Mouse (Mus musculus) kidney, postnatal 14 days (tissue): ENCODE data around the gene Hfm1.

Experiments
- DNase-seq: peaks from one replicate; pipeline ENCODE4 v3.0.0; 2022; ENCODE audit warnings: mixed read lengths

Hfm1 gene

DNA sequence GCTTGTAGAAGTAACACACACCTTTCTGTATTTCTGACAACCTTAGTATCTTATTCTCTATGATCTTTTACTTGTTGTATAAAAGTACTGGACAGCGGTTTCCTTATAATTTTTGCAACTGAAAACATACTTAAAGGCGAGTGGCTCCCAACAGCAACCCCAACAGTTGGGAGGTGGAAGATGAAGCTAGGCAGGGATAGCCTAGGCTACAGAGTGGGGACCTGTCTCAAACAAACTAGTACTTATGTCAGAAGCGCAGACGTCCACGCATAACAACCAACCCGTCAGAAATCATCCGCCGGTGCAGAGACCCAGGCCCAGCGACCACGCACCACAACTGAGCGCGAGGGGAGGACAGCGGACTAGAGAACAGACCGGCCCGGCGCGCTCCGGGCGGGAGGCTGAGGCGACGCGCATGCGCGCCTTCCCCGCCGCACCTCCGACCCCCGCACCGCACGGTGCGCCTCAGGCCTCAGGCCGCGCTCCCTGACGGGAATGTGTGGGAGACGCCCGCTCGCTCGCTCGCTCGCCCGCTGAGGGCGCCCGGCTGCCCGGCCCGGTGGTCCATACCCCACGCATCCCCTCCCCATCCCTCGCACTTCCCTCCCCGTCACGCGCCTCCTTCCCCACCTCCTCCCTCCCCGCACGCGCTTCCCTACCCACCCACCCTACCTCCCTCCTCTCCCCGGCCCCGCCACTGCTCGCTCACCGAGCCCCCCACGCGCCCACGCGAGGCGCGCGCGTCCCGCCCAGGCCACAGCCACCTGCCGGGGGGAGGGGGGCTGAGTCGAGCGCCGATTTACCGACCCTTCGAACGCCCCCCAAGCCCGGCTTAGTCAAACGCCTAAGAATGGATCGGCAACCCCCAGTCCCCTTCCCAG lies at the start of gene Hfm1:
Hfm1 (minus strand) TSS at position 834 of the 881 bp plus-strand sequence.
- peak; percentile 61 for DNase-seq

DNA sequence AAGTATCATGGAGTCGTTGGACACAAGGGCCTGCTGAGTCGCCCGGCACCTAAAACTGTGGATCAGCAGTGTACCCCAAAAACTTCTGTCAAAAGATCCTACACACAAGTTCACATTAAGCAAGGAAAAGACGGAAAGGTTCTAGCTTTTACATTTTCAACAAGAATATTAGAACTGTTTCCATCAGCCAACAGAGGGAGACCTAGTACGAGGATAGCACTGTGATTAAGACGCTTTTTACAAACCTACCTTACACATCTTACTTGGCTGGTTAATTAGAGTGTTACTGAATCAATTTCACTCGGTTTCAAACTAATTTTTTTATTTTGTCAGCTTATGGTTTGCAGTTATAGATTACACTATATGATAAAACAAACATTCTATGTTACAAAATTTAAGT lies 47.8 kb upstream of the Hfm1 start:
- no peak for DNase-seq

DNA sequence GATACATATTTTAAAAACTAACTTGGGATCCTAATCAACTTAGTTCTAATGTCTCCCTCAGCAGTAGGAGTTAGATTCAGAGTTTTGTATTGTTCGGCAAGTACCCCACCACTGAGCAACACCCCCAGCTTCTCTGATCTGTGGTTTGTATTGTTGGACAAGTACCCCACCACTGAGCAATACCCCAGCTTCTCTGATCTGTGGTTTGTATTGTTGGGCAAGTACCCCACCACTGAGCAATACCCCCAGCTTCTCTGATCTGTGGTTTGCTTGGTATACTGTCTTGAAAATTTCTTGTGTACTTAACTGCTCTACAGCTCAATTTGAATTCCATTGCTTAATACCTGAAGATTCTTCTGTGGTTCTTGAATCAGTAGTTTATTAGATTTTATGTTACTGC lies 41.5 kb upstream of the Hfm1 start:
- DNase-seq, result no peak

DNA sequence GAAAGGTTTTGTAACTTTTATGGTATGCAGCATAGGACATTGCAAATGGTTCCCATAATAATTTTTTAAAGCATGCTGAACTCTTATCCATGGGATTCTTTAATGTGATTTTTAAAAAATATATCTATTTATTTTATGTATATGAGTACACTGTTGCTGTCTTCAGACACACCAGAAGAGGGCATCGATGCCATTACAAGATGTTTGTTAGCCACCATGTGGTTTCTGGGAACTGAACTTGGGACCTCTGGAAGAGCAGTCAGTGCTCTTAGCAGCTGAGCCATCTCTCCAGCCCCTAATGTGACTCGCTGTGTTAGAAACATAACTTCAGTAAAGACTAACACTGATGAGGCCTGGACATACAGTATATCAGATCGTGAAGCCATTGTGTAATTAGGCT lies 40.3 kb upstream of the Hfm1 start:
- DNase-seq, result no peak

DNA sequence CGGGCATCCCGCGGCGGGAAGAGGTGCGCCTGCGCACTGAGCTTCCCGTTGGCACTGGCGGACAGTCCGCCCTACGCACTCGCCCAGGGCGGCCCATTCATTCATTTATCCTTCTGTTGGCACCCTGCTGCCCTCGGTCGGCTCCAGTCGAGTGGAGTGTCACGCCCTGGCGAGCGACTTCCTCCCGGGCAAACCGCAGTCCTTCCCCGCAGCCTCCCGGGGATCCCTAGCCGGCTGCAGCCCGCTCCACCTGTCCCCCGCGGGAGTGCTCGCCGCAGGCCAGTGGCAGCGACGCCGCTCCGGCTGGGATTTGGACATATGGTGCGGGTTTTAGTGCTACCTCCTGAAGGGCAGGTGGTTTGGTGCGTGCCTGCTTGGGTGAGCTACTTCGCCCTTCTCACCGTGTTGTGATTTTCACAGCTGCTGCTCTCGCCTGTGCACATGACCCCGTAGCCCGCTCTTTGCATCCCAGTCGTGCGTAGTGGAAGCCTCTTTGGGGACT lies 38.4 kb upstream of the Hfm1 start:
- DNase-seq, result no peak

DNA sequence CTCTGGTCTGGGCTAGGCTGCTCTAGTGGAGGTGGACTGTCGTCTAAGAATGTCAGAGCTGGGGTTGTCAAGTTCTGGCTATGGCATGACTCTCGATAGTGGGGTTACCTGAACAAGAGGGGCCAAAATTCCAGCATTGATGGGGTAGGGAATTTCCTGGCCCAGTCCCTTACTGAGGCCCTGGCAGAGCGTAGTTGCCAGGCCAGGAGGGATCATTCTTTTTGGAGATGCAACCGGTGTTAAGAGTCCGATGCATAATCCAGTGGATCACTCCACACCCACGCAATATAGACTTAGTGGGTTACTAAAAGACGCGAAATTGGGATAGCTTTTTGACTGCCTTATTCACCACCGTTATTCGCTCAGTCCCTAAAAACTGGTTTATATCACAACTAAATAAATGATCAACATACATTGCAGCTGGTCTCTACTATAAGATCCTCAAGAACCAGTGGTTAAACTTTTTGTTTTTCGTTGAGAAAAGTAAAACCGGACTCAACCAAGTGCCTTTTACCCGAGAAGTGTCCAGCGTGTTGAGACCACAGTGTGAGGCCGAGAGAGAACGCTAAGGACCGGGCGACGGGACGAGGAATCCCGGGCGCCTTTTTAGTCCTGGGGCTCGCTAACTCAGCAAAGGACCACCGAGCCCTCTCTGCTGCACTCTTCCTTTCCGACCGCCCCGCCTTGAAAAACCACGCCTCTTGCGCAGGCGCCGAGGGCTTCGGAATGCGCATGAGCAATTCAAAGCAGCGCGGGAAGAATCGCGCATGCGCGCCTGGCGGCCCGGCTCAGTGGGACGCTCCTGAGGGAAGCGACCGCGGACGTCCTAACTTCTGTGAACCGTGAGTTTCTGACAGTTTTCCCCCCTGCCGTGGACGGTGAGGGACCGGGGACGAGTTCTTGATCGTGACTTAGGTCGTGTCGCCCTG lies 37.7 kb upstream of the Hfm1 start, which contains the start of gene Cdc7:
Cdc7 (plus strand) TSS at position 739 of the 929 bp plus-strand sequence.
- peak; percentile 95 for DNase-seq

DNA sequence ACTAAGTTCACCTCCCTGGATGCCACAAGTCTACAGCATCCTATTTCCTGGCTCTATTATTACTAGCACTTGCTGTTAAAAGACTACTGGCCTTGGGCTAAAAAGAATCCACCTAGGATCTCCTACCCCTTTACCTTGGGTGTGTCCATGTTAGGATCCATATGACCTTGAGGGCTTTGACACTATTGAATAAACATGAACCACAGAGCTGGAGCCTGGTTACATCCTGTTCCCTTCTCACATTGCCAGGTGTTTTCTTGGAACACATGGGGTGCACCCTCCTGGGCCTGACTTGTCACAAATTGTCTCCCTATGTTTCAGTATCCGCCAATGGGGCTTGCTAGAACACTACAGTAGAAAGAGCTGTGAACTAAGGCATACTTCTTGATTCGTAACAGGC lies 34.3 kb upstream of the Hfm1 start:
- DNase-seq, result no peak

DNA sequence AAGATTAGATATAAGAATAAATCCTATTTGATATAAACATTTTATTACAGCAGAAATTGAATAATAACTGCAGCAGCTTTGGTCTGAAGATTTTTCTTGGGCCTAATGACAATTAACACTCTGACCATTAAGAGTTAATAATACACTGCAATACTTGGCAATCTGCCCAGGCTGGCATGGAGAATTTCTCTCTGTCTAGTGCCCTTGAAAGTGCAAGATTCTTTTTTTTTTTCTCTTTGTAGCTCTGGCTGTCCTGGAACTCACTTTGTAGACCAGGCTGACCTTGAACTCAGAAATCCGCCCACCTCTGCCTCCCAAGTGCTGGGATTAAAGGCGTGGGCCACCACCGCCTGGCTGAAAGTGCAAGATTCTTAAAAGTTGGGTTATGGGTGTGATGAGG lies 32.9 kb upstream of the Hfm1 start:
- peak; percentile 50 for DNase-seq

DNA sequence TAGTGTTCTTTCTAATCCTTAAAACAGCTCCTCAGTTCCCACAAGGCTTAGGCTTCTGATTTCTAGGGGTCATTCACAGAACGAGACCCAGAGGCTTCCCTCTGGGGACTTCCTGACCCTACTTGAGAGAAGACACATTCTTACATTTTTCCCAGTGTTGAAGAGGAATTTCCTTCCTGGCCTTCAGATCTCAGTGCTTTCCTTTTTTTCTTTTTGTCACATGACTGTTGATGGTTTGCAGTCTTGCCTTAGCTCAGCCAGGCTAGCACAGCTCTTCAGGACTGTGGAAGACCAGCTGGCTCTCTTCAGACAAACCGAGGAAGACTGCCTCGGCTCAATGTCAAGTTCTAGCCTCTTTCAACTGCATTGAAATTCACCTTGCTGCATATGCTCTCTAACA lies 30.3 kb upstream of the Hfm1 start:
- DNase-seq, result peak; percentile 48

DNA sequence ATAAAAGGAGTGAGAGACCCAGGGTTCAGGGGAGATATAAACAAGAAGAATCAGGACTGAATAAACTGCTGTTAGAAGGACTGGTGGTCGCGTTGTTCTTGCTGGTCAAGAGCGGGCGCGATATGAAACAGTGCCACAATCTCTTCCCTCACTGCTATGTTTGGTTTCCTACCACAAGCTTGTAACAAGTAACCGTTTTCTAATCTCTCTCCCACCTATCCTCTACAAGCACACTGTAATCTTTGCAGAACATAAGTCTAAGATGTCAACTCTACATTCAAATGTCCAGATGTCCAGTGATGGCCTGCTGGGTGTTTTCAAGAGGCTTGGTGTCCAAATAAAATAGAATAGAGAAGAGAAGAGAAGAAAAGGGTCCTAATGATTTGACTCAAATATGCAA lies 22.6 kb upstream of the Hfm1 start:
- DNase-seq, result no peak

DNA sequence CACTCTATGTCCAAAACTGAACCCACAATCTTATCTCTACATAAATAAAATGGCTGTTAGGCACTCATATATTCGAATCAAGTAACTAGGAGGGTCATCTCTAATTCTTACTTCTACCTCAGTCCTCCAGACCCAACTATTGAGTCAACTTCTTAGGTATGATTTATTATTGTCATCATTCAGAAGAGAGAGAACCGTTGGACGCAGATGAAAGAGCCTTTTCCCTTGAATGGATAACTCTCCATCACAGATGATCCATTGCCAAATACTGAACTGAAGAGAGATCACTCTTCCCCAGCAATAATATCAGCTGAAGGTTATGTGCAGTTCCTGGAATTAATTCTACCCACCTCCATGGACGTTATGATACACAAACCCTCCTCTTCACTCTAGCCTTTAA lies 20.2 kb upstream of the Hfm1 start:
- DNase-seq, result no peak

DNA sequence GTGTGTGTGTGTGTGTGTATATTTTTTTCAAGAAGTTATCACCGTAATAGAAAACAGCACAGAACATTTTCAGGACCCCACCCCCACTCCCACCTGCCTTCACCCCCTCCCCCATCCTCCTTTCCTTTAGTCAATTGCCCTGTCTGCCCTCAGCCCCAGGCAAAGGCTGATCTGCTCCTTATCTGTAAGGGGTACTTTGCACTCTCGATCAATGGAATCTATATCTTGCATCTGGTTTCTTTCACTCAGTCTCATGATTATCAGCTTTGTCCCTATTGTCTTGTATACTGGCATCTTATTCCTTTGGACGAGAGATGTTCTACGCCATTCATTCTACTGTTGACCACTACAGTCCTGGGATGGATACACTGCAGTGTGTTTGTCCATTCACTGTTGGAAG lies 1.9 kb upstream of the Hfm1 start:
- DNase-seq, result no peak

DNA sequence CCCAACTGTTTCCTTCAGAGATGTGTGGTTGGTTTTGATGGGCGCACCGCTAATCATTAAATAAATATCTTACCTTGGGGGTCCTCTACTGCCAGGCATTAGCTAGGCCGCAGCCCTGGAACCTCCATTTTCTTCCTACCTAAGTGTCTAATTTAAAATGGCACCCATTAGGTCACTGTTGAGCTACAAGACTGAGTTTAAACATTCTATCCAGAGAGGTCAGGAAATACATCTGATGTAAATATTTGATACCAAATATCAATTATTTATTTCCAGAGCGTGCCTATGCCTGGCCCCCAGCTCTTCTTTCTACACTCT lies 207 bp upstream of the Hfm1 start:
- no peak for DNase-seq

DNA sequence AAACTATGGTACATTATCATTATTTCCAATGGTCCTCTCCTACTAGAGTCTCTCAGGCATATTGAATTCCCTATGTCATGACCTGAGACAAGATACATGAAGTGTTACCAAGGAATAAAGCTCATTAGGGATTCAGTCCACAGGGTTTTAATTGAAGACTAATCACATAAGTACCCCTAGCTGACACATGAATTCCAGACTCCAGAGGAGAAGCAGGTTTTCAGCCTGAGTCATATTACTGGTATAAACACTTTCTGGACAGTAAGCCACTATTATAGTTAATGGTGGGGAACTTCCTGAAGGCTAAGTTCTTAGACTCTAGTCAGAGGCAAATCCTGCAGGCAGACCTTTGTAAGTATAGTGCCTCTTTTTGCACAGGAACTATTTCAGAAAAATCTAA lies 6.8 kb downstream of the Hfm1 start:
- DNase-seq, result no peak

DNA sequence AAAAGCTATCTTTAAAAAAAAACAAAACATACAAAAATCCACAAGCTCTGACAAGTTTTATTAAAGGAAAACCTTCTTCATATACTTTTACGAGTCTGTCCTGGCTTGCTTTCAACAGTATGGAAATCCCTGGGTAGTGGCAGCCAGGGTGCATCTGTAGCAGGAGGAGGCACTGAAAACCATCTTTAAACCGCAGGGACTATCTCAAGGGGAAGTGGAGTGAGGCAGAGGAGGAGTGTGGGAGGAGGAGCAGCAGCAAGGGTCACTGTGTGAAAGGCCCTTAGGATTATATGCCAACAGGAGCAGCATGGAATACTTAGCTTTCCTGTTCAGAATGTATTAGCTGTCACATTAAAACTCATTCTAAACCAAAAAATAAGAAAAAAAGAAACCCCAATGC lies 29.2 kb downstream of the Hfm1 start:
- DNase-seq, result no peak

DNA sequence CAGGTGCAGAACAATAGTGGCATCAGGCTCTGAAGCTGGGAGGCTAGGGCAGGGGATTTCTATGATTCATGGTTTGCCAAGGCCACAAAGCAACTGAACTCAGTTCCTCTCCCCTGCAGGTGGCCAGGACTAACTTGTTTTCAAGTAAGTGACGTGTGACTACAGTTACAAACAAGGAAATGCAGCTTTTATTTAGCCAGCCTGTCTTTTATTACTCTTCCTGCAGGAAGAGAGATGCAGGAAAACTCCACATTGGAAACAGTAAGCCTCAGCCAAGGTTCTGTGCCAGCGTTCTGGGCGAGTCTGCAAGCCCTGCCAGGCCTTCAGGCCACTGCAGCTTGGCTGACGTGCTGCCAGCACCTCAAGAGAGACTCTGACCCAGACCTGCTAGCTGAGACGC lies 34.3 kb downstream of the Hfm1 start:
- DNase-seq, result peak; percentile 43

DNA sequence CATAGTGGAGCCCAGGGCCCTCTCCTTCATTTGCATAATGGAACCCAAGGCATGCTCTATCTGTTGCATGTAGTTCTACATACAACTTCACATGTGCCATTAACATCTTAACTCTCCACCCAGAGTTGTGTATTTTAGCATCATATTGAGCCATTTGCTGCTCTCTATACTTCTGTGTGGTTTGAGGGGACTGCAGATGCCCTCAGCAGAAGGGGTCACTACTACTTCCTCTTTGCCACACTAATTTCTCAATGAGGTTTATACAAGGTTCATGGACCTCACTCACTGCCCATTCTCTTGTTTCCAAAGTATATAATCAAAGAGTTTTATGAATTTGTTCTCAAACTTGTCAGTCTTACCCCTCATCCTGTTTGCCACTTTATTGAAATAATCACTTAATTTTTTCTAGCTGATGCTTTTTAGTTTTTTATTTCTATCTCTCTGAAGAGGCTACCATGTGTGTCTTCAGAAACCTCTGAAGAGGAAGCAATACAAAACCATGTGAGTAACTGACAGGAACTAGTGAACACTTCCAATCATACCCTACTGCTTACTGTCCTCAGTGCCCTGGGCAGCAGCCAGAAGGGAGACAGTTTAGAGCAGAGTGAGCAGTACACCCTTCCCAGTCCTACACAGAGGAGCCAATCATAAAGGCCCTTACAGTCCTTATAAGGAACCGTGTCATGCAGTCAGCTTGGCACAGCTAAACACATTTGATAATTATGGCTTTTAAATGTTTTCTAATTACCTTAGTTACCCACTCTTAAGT lies 38.6 kb downstream of the Hfm1 start:
- no peak for DNase-seq

DNA sequence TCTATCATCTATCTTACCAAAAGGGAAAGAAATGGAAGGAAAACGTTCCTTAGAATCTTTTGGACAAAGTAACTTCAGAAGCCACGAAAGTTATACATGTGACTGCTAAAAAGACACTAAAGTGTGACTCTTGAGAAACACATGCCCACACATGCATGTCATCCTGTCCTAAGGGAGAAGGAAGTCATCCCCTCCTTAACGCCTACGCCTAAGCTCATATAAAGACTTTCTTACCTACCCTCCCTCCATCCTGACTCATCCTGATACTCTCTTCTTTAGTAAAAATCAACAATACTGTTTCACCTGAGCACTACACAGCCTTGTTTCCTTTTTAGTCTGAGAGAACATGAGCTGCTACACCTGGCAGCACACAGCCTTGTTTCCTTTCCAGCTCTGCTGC lies 40.6 kb downstream of the Hfm1 start:
- DNase-seq, result no peak

DNA sequence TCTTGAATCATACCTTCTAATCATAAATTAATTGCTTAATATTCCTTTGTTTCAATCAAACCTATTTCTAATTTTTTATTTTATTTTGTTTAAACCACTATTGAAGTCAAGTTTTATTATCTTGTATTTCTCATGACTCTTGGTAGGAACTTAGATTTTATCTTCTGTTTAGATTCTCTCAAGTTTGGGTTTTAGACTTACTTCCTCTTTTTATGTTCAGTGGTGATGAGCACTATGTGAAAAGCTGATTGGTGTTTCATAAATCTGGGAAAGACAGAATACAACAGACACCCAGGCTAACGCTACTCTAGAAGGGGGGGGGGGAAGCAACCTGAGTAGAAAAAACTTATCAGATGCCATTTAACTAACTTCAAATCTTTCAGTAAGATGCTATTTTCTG lies 49.7 kb downstream of the Hfm1 start:
- no peak for DNase-seq

DNA sequence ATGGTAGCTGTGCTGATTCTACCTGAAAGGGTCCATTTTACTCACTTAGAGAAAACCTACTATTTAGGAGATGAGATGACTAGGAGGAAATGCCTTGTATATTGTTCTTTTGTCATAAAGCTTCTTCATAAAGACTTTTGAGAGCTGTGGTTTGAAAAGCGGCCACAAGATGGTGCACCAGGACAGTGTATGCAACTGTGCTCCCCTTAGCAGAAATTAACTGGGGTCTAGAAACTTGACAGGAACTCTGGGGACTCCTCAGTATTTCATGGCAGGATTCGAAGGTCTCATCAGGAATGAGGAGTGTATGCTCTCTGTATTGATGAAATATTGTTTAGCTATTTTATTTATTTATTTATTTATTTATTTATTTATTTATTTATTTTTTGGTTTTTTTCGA lies 65.7 kb downstream of the Hfm1 start:
- peak; percentile 62 for DNase-seq

DNA sequence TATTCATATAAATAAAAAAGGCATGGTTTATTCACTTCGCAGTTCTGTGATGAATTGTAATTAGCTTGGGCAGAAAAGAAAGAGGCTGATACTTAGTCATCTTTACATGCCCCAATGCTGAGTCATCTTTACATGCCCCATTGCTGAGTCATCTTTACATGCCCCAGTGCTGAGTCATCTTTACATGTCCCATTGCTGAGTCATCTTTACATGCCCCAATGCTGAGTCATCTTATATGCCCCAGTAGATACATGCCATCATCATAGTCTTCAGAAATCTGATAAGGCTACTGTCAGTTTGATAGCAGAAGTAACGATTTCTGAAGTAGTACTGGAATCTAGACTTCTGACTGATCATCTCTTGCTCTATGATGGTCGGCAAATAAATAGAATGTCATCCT lies 72.8 kb downstream of the Hfm1 start:
- DNase-seq, result no peak

DNA sequence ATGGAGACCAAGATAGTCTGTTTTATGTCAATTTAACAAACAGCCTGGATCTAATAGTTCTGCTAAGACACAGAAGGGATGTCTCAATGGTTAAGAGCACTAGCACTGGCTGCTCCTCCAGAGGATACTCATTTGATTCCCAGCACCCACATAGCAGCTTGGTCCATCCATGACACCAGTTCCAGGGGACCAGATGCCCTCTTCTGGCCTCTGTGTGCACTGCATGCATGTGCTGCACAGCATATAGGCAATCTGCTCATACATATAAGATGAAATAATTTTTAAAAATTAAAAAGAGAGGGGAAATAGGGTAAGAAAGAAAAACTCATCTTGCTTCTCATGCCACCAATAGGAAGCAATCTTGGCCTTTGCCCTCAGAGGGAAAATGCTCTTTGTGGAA lies 79.1 kb downstream of the Hfm1 start:
- no peak for DNase-seq

DNA sequence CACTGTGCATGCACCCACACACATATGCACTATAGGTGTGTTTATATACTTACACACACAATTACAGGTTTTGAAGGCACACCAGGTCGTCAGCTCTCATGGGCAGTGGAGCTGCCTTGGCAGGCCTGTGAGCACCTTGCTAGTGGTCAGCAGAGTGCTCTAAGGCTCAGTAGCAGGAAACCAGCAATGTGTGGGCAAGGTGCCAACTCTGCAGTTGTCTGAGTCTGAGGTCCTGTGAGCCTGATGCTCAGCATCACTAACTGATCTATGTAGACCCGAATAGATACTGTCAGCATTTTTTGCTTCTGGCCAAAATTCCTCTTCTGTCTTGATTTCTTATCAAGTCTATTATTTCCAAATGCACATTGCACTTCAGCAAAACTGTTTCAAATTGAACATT lies 82.2 kb downstream of the Hfm1 start:
- peak; percentile 29 for DNase-seq
